Mouse (Mus musculus) liver, adult 2 months (tissue): ENCODE measurements around the gene Wscd2.

Source experiments
- CTCF ChIP-seq: fragments of 200-500 bp; IDR thresholded peaks from 2 replicates; pipeline ENCODE4 v1.5.1; 2011; ENCODE audit warnings: low read depth, low read length, control low read depth
- POLR2A ChIP-seq: fragments of 200-500 bp; IDR thresholded peaks from 2 replicates; pipeline ENCODE4 v1.6.1; 2011; ENCODE audit warnings: low read length, control low read depth; ENCODE audit not compliant: insufficient read depth; ENCODE audit errors: extremely low read depth

DNA sequence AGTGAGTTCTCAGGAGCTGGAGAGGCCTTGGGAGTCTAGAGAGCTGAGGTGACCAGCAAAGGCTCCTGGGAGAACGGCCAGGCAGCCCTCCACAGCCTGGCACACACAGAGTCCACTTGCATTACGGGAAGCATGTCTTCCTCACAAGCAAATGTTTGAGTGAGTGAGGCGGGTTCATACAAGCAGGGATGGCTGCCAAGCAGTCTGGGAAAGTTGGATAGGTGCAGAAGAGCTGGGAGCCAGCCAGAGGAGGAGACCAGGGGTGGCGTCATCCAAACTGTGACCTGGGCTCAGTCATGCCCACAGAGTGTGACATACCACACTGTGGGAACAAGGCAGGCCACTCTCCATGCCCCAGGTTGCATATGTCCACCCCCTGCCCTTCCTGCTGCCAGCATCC lies 134.9 kb downstream of the Wscd2 start:
- TF ChIP-seq POLR2A, result no peak
- no peak for TF ChIP-seq CTCF
